Mouse (Mus musculus): ENCODE measurements at regions not wholly inside any gene's neighbourhood (a gene's known extent, or its start where the extent isn't known, plus 50 kb on each side); places are given as distances from the start of the nearest gene placed in this dataset.

DNA sequence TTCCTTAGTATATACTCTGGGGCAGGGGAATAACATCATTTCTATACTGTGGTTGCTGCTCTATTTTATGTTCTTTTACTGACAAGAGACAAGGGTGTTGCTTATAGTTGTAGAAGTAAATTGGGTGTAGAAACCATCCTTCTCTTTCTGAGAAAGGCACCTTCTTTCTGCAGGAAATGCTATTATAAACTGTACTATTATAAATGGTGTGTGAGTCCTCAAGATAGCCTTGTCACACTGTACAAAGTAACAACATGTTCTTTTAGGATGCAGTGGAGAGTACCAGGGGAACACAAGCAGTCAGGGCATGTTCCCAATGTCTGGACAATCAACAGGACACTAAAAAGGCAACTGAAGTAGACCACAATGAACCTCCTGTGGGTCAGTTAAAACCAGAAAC is 490.2 kb upstream of the Zeb2 start:
- TF ChIP-seq MAX (IDR thresholded peaks at IDR 0.05; ENCODE audit: low read depth) (no peak), POLR2A (IDR thresholded peaks at IDR 0.05; ENCODE audit: insufficient read length, low read depth) (no peak), USF1 (IDR thresholded peaks at IDR 0.05; ENCODE audit: low read depth) (no peak), CEBPB (IDR thresholded peaks at IDR 0.05; ENCODE audit: insufficient read depth, poor library complexity, severe bottlenecking) (no peak), POLR2AphosphoS2 (IDR thresholded peaks at IDR 0.05; ENCODE audit: insufficient read length, low read depth) (no peak), SRF (IDR thresholded peaks at IDR 0.05; ENCODE audit: control insufficient read depth, insufficient read length, low read depth) (no peak), MYOD1 (IDR thresholded peaks at IDR 0.05; ENCODE audit: control insufficient read depth in 1 of 3, insufficient read length in 2 of 3, low read depth in 2 of 3) (no peak), MYOG (IDR thresholded peaks at IDR 0.05; ENCODE audit: control insufficient read depth in 1 of 3, insufficient read depth in 1 of 3, insufficient read length in 2 of 3, low read depth in 2 of 3) (no peak), TCF3 (IDR thresholded peaks at IDR 0.05; ENCODE audit: insufficient read length, low read depth) (no peak), REST (IDR thresholded peaks at IDR 0.05; ENCODE audit: insufficient read depth, insufficient read length) (no peak), TCF12 (IDR thresholded peaks at IDR 0.05; ENCODE audit: insufficient read depth, poor library complexity, severe bottlenecking) (no peak), E2F4 (IDR thresholded peaks at IDR 0.05; ENCODE audit: insufficient read depth) (no peak)
